Mouse (Mus musculus) megakaryocyte, adult 5-6 weeks (primary cell): Measurements from ENCODE around the gene Ncoa3. TPM values are rescaled to one million over a fixed set of nuclear protein-coding genes. Genes with fewer than 3 reads are reported as not detected.

Source experiments
- total RNA-seq, 2 experiments: library from RNA; stranded (forward) in 1 of 2; stranded (reverse) in 1 of 2; fragments of 153-499, 151-499 nt in 1 of 2; fragments of 221-1000, 200-1000 nt in 1 of 2; gene quantifications; 2 replicates each; pipeline versions ENCODE4 v1.2.3 to v1.2.4; 2015 to 2017

Ncoa3 gene
- total RNA-seq, 2 experiments from 2014 or later = 50.7 to 55.7 TPM

Other genes starting within 250 kb of the Ncoa3 start
- 26.9 and 37.5 TPM in 2 replicates for gene Zmynd8, start 93.6 kb upstream of the Ncoa3 start, total RNA-seq (2015)
- 26.7 and 28.3 TPM in 2 replicates for gene Zmynd8, start 93.6 kb upstream of the Ncoa3 start, total RNA-seq (2017)
- 71.3 and 72.6 TPM in 2 replicates for gene Sulf2, start 163.0 kb downstream of the Ncoa3 start, total RNA-seq (2015)
- gene Sulf2, start 163.0 kb downstream of the Ncoa3 start, total RNA-seq (2017) = 47.4 and 51.1 TPM in 2 replicates